Mouse (Mus musculus): ENCODE results near the gene Pcx. TPM values are rescaled to one million over a fixed set of nuclear protein-coding genes. Genes with fewer than 3 reads are reported as not detected.

Pcx gene
- polyA plus RNA-seq, 1 experiment: 1.0 TPM

DNA sequence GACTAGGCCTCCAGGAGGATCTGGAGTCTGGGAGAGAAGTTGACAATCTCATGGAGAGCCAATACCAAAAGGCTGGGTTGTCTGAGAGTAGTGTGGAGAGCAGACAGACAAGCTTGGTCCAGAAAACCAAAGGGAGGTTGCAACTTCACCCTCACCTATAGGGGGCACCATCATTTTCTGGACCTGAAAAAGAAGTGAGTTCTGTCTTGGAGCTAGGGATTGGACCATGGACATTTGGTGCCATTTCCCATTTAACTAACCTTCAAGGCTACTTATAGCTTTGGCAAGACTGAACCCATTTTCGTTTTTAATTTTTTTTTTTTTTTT is 32.1 kb upstream of the Pcx start:
- peaks cover 40% of the 10 kb centered on the region for H3K4me1 ChIP-seq
- H3K36me3 ChIP-seq (replicated peaks; ENCODE audit: low read length): no peaks in the 10 kb centered on the region
- peaks cover 87% of the 10 kb centered on the region for H3K27me3 ChIP-seq (replicated peaks)
- H3K9me3 ChIP-seq: no peaks in the 10 kb centered on the region
- H3K4me3 ChIP-seq (replicated peaks): no peak overlapping the region
- no peak for TF ChIP-seq FLI1 (IDR thresholded peaks at IDR 0.05; ENCODE audit: low read length)
- TF ChIP-seq GATA1 (IDR thresholded peaks at IDR 0.05; ENCODE audit: borderline replicate concordance, low read length): no peak

DNA sequence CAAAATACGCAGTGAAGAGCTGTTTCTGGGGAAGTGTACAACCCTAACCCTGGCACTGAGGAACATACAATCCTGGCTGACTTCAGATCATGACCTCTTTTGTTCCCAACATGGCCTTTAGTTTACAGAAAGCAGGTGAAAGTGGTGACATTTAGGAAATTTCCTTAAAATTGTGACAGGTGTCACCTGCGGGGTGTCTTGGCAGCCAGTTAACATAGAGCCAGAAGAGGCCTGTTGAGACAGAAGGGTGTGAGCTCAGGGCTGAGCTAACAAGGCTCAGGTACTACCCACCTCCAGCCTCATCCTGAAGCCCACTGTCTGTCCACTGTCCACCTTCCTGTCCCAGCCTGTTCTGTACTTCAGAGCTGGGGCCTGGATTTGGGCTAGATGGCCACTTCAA is 30.2 kb upstream of the Pcx start:
- H3K4me1 ChIP-seq: peaks cover 34% of the 10 kb centered on the region
- H3K4me3 ChIP-seq (replicated peaks): no peak overlapping the region
- H3K36me3 ChIP-seq (replicated peaks; ENCODE audit: low read length): no peaks in the 10 kb centered on the region
- peaks cover 88% of the 10 kb centered on the region for H3K27me3 ChIP-seq (replicated peaks)
- no peak for TF ChIP-seq GATA1 (IDR thresholded peaks at IDR 0.05; ENCODE audit: borderline replicate concordance, low read length)
- no peak for TF ChIP-seq FLI1 (IDR thresholded peaks at IDR 0.05; ENCODE audit: low read length)
- H3K9me3 ChIP-seq: no peaks in the 10 kb centered on the region

DNA sequence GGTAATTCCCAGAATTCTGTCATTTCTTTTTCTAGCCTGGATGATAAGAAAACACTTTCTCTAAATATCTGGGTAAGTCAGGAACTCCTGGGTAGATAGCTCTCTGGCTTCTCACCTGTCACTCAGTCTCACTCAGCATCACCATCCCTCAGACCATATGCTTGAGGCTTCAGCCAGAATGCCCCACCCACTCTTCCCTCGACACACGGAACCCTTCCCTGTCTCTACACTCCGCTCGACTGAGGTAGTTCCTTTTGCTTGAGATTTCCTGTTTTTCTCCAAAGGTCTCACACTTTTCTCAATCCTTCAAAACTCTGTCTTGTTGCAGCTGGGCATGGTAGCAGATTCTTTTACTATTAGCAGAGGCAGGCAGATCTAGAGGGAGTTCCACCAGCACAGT is 28.9 kb upstream of the Pcx start:
- Histone ChIP-seq H3K9me3 (no peaks in the 10 kb centered on the region; the same call in 1 of the 2 replicates), H3K27me3 (replicated peaks) (peaks cover 87% of the 10 kb centered on the region), H3K36me3 (replicated peaks; ENCODE audit: low read length) (no peaks in the 10 kb centered on the region), H3K4me3 (replicated peaks) (no peak overlapping the region), H3K4me1 (peaks cover 21% of the 10 kb centered on the region)
- TF ChIP-seq GATA1 (IDR thresholded peaks at IDR 0.05; ENCODE audit: borderline replicate concordance, low read length): no peak
- TF ChIP-seq FLI1 (IDR thresholded peaks at IDR 0.05; ENCODE audit: low read length): no peak

DNA sequence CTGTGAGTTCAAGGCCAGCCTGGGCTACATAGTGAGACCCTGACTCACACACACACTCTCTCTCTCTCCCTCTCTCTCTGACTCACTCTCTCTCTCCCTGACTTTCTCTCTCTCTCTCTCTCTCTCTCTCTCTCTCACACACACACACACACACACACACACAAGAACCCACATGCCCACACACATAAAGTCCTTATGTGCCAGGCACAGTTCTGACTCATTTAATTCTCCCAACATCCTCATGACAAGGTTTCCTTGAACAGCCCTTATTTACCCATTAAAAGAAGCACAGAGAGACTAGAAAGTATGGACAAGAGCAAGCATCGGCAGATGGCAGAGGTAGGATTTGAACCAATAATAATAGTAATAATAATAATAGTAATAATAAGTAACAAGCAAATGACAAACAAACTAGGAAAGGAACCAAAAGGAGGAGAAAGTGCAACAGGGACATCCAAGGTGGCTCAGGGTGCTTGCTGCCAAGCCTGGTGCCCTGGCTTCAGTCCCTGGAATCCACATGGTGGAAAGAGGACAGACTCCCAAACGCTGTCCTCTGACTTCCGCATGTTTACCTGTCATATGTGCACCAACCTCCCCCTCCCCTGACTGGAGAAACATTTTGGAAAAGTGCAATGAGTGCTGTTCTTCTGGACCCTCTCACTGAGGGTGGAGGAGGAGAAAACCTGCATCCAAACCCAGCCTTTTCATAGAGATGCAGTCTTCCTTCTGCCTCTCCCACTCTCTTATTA is 28.0 kb upstream of the Pcx start:
- Histone ChIP-seq H3K4me1 (peaks cover 11% of the 10 kb centered on the region), H3K9me3 (no peaks in the 10 kb centered on the region; the same call in 1 of the 2 replicates), H3K27me3 (replicated peaks) (peaks cover 85% of the 10 kb centered on the region), H3K36me3 (replicated peaks; ENCODE audit: low read length) (no peaks in the 10 kb centered on the region), H3K4me3 (replicated peaks) (no peak overlapping the region)
- TF ChIP-seq FLI1 (IDR thresholded peaks at IDR 0.05; ENCODE audit: low read length): no peak
- no peak for TF ChIP-seq GATA1 (IDR thresholded peaks at IDR 0.05; ENCODE audit: borderline replicate concordance, low read length)

DNA sequence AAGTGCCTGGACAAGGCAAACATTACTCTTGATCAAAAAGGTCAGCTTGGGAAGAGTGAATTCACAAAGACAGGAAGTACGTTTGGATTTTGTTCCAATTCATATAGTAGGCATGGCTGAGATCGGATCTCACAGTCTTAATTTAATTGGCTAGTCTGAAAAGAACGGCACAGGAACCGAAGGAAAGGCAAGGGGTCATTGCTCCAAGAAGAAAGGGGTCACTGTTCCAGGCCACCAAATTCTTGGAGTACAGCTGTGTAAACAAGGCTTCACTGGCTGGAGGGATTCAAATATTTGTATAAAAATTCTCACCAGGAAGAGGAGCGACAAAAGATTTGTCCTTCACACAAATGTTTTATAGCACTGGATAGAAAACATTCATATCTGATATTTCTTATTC is 25.3 kb upstream of the Pcx start:
- H3K4me3 ChIP-seq (replicated peaks): no peak overlapping the region
- H3K4me1 ChIP-seq: peaks cover 4% of the 10 kb centered on the region
- TF ChIP-seq FLI1 (IDR thresholded peaks at IDR 0.05; ENCODE audit: low read length): no peak
- TF ChIP-seq GATA1 (IDR thresholded peaks at IDR 0.05; ENCODE audit: borderline replicate concordance, low read length): no peak
- peaks cover 87% of the 10 kb centered on the region for H3K27me3 ChIP-seq (replicated peaks)
- no peaks in the 10 kb centered on the region; the same call in 1 of the 2 replicates for H3K9me3 ChIP-seq
- no peaks in the 10 kb centered on the region for H3K36me3 ChIP-seq (replicated peaks; ENCODE audit: low read length)

DNA sequence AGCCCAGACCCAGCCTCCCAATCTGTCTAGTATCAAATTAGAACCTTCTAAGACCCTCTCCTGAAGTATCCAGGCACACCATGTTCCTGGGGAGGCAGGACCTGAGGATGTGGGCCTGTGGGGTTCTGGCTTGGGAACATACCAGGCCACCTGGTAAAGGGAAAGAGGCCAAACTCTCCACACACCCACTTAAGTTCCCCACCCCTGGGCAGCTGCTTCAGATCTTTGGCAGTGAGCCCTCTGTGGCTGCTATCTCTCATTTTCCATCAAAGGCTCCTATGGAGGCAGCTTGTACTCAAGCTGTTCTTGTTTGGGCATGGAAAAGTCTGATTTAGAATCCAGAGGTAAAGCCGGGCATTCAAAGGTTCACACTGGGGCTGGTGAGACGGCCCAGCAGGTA is 22.4 kb upstream of the Pcx start:
- H3K27me3 ChIP-seq (replicated peaks): peaks cover 87% of the 10 kb centered on the region
- TF ChIP-seq GATA1 (IDR thresholded peaks at IDR 0.05; ENCODE audit: borderline replicate concordance, low read length): no peak
- TF ChIP-seq FLI1 (IDR thresholded peaks at IDR 0.05; ENCODE audit: low read length): no peak
- H3K4me1 ChIP-seq: peaks cover 7% of the 10 kb centered on the region
- no peaks in the 10 kb centered on the region; the same call in 1 of the 2 replicates for H3K9me3 ChIP-seq
- no peaks in the 10 kb centered on the region for H3K36me3 ChIP-seq (replicated peaks; ENCODE audit: low read length)
- no peak overlapping the region for H3K4me3 ChIP-seq (replicated peaks)

DNA sequence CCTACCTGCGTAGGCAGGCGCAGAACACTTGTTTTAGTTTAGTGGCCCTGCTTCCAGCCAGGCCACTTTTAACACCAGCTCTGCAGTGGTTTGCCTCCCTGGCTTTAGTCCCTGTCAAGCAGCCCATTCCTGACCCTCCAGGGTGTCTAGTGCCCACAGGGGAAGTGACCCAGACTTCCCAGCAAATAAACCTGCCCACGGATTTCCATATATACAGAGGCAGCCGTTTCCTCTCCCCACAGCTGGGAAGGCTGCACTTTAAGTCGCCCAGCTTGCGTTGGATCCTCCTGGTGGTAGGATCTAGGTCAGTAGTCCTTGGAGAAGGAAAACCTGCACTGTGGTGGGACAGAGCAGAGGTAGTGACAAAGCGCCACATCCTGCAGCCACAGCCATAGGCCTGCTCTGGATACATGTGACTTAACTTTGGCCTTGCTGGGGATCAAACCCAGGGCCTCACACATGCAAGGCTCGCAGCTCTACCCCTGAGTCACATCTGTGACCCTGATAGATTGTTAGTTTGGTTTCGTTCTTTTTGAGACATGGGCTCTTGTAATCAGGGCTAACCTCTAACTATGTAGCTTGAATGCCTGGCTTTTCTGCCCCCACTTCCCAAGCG is 19.1 kb upstream of the Pcx start:
- H3K4me3 ChIP-seq (replicated peaks): no peak overlapping the region
- H3K4me1 ChIP-seq: peaks cover 8% of the 10 kb centered on the region
- H3K27me3 ChIP-seq (replicated peaks): peaks cover 85% of the 10 kb centered on the region
- no peaks in the 10 kb centered on the region for H3K9me3 ChIP-seq
- no peaks in the 10 kb centered on the region for H3K36me3 ChIP-seq (replicated peaks; ENCODE audit: low read length)
- no peak for TF ChIP-seq GATA1 (IDR thresholded peaks at IDR 0.05; ENCODE audit: borderline replicate concordance, low read length)
- TF ChIP-seq FLI1 (IDR thresholded peaks at IDR 0.05; ENCODE audit: low read length): no peak

DNA sequence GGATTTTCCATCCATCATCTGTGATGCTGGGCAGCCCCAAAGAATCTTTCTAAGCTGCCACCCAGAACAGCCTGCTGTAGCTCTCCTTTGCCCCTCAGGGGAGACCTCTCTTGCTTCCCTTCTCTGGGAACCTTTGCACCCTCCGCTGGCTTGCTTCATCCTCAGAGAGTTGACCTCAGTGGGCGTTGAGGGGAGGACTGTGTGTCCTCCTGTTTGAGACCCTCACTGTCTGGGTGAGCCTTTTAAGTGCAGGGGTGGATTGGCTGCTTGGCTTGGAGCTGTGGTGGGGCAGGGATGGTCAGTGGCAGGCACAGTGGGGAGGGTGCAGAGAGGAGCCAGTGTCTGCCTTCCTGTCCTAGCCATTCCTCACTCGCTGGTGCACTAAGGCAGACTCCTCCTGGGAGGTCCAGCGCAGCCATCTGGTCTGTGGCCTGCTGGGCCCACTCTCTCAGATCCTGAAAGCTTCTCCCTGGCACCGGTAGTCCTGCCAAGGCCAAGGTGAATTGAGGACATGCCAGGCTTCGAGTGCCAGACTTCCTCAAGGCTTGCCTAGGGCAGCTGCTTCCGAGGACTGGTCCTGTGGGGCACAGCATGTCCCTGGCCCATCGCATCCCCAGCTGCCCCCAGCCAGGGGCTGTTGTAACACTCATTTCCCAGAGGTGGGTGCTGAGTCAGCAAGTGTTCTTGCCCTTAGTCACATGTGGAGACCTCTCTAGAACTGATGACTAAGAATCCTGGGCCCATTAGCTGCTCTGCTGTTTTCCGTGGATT is 17.6 kb upstream of the Pcx start:
- H3K4me1 ChIP-seq: peaks cover 13% of the 10 kb centered on the region
- TF ChIP-seq FLI1 (IDR thresholded peaks at IDR 0.05; ENCODE audit: low read length): no peak
- no peak for TF ChIP-seq GATA1 (IDR thresholded peaks at IDR 0.05; ENCODE audit: borderline replicate concordance, low read length)
- H3K27me3 ChIP-seq (replicated peaks): peaks cover 80% of the 10 kb centered on the region
- H3K36me3 ChIP-seq (replicated peaks; ENCODE audit: low read length): no peaks in the 10 kb centered on the region
- no peak overlapping the region for H3K4me3 ChIP-seq (replicated peaks)
- H3K9me3 ChIP-seq: no peaks in the 10 kb centered on the region

DNA sequence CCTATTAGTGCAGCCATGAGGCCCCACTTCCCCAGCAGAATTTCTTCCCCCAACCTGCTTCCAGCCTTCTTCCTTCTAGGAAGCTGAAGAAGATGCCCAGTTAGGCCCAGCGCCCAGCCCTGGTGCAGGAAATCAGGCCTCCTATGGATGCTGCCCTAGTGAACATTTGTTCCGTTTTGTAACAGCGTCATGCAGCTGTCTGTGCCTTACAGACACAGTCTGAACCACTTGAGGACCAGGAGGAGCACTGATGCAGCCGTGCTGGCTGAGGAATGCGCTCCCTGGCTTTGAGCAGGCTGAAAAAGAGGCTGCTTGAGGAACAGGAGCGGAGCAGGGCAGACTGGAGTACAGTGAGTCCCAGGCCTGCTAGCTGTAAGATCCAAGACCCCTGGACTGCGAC is 15.6 kb upstream of the Pcx start:
- H3K27me3 ChIP-seq (replicated peaks): peaks cover 79% of the 10 kb centered on the region
- no peak overlapping the region for H3K4me3 ChIP-seq (replicated peaks)
- no peaks in the 10 kb centered on the region for H3K9me3 ChIP-seq
- H3K36me3 ChIP-seq (replicated peaks; ENCODE audit: low read length): no peaks in the 10 kb centered on the region
- TF ChIP-seq FLI1 (IDR thresholded peaks at IDR 0.05; ENCODE audit: low read length) (no peak), GATA1 (IDR thresholded peaks at IDR 0.05; ENCODE audit: borderline replicate concordance, low read length) (no peak)
- H3K4me1 ChIP-seq: peaks cover 14% of the 10 kb centered on the region

DNA sequence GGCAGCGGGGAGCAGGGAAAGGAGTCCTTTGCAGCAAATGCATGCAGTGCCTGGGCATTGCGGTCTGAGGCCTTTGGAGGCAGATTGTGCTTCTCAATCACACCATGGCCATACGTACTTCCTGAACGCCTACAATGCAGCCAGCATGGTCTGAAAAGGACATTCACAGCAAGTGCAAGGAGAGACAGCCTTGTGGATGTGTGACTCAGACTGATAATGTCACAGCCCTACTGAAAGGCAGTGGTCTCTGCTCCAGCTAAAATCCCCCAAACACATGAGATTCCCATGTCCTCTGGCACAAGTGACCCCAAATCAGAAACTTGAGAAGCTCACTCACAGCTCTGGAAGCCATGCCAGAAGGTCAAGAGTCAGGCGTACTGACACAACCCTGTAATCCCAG is 14.5 kb upstream of the Pcx start:
- no peaks in the 10 kb centered on the region for H3K9me3 ChIP-seq
- no peak overlapping the region for H3K4me3 ChIP-seq (replicated peaks)
- H3K4me1 ChIP-seq: peaks cover 14% of the 10 kb centered on the region
- H3K36me3 ChIP-seq (replicated peaks; ENCODE audit: low read length): no peaks in the 10 kb centered on the region
- TF ChIP-seq FLI1 (IDR thresholded peaks at IDR 0.05; ENCODE audit: low read length) (no peak), GATA1 (IDR thresholded peaks at IDR 0.05; ENCODE audit: borderline replicate concordance, low read length) (no peak)
- H3K27me3 ChIP-seq (replicated peaks): peaks cover 75% of the 10 kb centered on the region

All from megakaryocyte, embryonic 14.5 days (primary cell).